Mouse (Mus musculus) neutrophil, adult 65 days (primary cell): ENCODE results near the gene Gm8257. TPM values are rescaled to one million over a fixed set of nuclear protein-coding genes. Genes with fewer than 3 reads are reported as not detected.

Experiments used
- total RNA-seq: library from RNA; stranded (reverse); gene quantifications from 2 replicates; pipeline ENCODE4 v1.2.4, GENCODE M21; 2023

Gene Gm8257
- not detected in 2 replicates for total RNA-seq

GRCm38 (mm10) chr14:44706356-44706755 lies at the start of gene Gm8257:
Gene Gm8257 (minus strand): TSS chr14:44706456.

GRCm38 (mm10) chr14:44750240-44750639 lies 44.0 kb upstream of the Gm8257 start, which contains the start of gene Gm8267:
Gene Gm8267 (minus strand): TSS chr14:44750340.

GRCm38 (mm10) chr14:44627737-44628136 lies 78.5 kb downstream of the Gm8257 start, which contains the start of gene Gm5624:
Gene Gm5624 (minus strand): TSS chr14:44627938.

Other genes with a start within 250 kb of the Gm8257 start
- not detected in 2 replicates for gene BC061237, start 214.0 kb downstream of the Gm8257 start, total RNA-seq
- not detected in 2 replicates for gene Gm17093, start 188.2 kb downstream of the Gm8257 start, total RNA-seq
- not detected in 2 replicates for gene Gm8247, start 123.3 kb downstream of the Gm8257 start, total RNA-seq
- not detected in 2 replicates for gene Gm5624, start 78.5 kb downstream of the Gm8257 start, total RNA-seq
- gene Gm8267, start 43.9 kb upstream of the Gm8257 start, total RNA-seq: not detected in 2 replicates
- 0.35 and 0.64 TPM in 2 replicates for gene Ptgdr, start 152.9 kb upstream of the Gm8257 start, total RNA-seq